Mouse (Mus musculus) bone marrow, adult 2 months (tissue): ENCODE results near the gene Ddc.

Experiments
- CTCF ChIP-seq: fragments of 200-500 bp; IDR thresholded peaks from 2 replicates; pipeline ENCODE4 v1.5.1; 2011; ENCODE audit warnings: low read length, control low read depth; ENCODE audit not compliant: control insufficient read depth, insufficient read depth
- POLR2A ChIP-seq: fragments of 200-500 bp; IDR thresholded peaks from 2 replicates; pipeline ENCODE4 v1.6.1; 2011; ENCODE audit warnings: low read depth, mild to moderate bottlenecking, control low read depth, low read length, borderline replicate concordance; ENCODE audit not compliant: control insufficient read depth

GRCm38 (mm10) chr11:11781728-11782127 lies 116.2 kb downstream of the Ddc start:
- TF ChIP-seq CTCF (no peak), POLR2A (no peak)
